8 mouse cellular contexts compared by ENCODE assay signal in the genomic region with DNA sequence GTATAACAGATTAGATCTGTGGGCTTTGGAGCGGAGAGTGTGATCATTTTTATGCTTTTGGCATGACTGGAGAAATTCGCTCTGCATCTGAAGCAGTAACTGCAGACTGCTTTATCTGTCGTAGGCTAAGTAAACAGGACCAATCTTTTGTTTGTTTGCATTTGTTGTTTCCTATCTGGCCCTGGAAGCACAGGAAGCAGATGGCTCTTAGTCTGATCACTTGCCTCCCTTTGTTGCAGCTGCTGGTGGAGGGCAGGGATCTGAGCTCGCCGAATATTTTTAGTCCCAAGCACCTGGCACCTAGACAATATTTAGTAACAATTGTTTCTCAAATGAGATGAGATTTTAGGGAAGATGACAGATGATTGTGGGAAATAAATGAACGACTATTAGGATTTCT.
DNase-seq lines count a peak whose midpoint lies in the region; ATAC-seq and TF ChIP-seq lines count a peak whose summit lies in the region.

No protein-coding gene starts in this region.

- H3K9me3 ChIP-seq in stomach, embryonic 15.5 days, result no peaks in the 10 kb centered on the region
- no peaks in the 10 kb centered on the region for H3K9me3 ChIP-seq in stomach, postnatal 0 days (ENCODE audit: control insufficient read depth, low read length)
- no peaks in the 10 kb centered on the region for H3K9me3 ChIP-seq in hindbrain, embryonic 13.5 days
- H3K9me3 ChIP-seq in neural tube, embryonic 14.5 days (ENCODE audit: control insufficient read depth, low read length), result no peaks in the 10 kb centered on the region

- H3K36me3 ChIP-seq in stomach, embryonic 15.5 days, result peaks cover 3% of the 10 kb centered on the region; the same call in 1 of the 2 replicates
- H3K36me3 ChIP-seq in stomach, postnatal 0 days (ENCODE audit: control insufficient read depth, insufficient read depth, low read length), result no peaks in the 10 kb centered on the region
- H3K36me3 ChIP-seq in hindbrain, embryonic 13.5 days, result peaks cover 20% of the 10 kb centered on the region
- peaks cover 11% of the 10 kb centered on the region; the same call in 1 of the 2 replicates for H3K36me3 ChIP-seq in neural tube, embryonic 14.5 days (ENCODE audit: control insufficient read depth, insufficient read depth, low read length)

- no peak overlapping the region for H3K4me2 ChIP-seq in stomach, embryonic 15.5 days
- no peak overlapping the region for H3K4me2 ChIP-seq in stomach, postnatal 0 days (replicated peaks; ENCODE audit: low read depth)
- H3K4me2 ChIP-seq in hindbrain, embryonic 13.5 days, result 0 out of 2 replicates have a peak overlapping the region, but pooled peaks have one; percentile 3
- no peak overlapping the region for H3K4me2 ChIP-seq in neural tube, embryonic 14.5 days (ENCODE audit: low read depth, low read length)

- H3K27ac ChIP-seq in stomach, embryonic 15.5 days, result peak overlapping the region; percentile 16; the same call in 1 of the 2 replicates
- H3K27ac ChIP-seq in stomach, postnatal 0 days (replicated peaks), result no peak overlapping the region
- H3K27ac ChIP-seq in hindbrain, embryonic 13.5 days, result peak overlapping the region; percentile 74
- peak overlapping the region; percentile 61; the same call in 1 of the 2 replicates for H3K27ac ChIP-seq in neural tube, embryonic 14.5 days (ENCODE audit: low read depth, low read length)

- H3K9ac ChIP-seq in stomach, embryonic 15.5 days, result no peak overlapping the region
- H3K9ac ChIP-seq in stomach, postnatal 0 days (ENCODE audit: low read length), result no peak overlapping the region
- 0 out of 2 replicates have a peak overlapping the region, but pooled peaks have one; percentile 19 for H3K9ac ChIP-seq in hindbrain, embryonic 13.5 days
- no peak overlapping the region for H3K9ac ChIP-seq in neural tube, embryonic 14.5 days (replicated peaks; ENCODE audit: low read depth, low read length)

- H3K4me1 ChIP-seq in stomach, embryonic 15.5 days, result peaks cover 38% of the 10 kb centered on the region
- peaks cover 6% of the 10 kb centered on the region; the same call in 1 of the 2 replicates for H3K4me1 ChIP-seq in stomach, postnatal 0 days (replicated peaks; ENCODE audit: control insufficient read depth, insufficient read depth)
- H3K4me1 ChIP-seq in hindbrain, embryonic 13.5 days (replicated peaks), result peaks cover 72% of the 10 kb centered on the region
- peaks cover 32% of the 10 kb centered on the region for H3K4me1 ChIP-seq in neural tube, embryonic 14.5 days (ENCODE audit: control insufficient read depth, insufficient read depth, low read length)

- ATAC-seq in frontal cortex, adult (ENCODE audit: low TSS enrichment), result 0 out of 2 replicates have a peak, but pooled peaks have one; percentile 6
- no peak for ATAC-seq in stomach, embryonic 15.5 days (ENCODE audit: insufficient read depth, low FRiP score, low read depth)
- no peak for ATAC-seq in stomach, postnatal 0 days (ENCODE audit: low FRiP score, low TSS enrichment)
- no peak for ATAC-seq in hindbrain, embryonic 13.5 days (ENCODE audit: low FRiP score)
- ATAC-seq in neural tube, embryonic 14.5 days (ENCODE audit: low read depth), result no peak

- no peak for TF ChIP-seq CTCF in stomach, postnatal 0 days (IDR thresholded peaks at IDR 0.05; ENCODE audit: low read depth)

- H3K27me3 ChIP-seq in stomach, embryonic 15.5 days (replicated peaks), result no peaks in the 10 kb centered on the region
- no peaks in the 10 kb centered on the region for H3K27me3 ChIP-seq in stomach, postnatal 0 days (ENCODE audit: control insufficient read depth, insufficient read depth, low read length)
- no peaks in the 10 kb centered on the region for H3K27me3 ChIP-seq in hindbrain, embryonic 13.5 days
- no peaks in the 10 kb centered on the region for H3K27me3 ChIP-seq in neural tube, embryonic 14.5 days (ENCODE audit: control insufficient read depth, insufficient read depth, low read length)

- no peak for DNase-seq in frontal cortex, postnatal 10 days (ENCODE audit: low spot score in 2 of 2)
- DNase-seq in stomach, postnatal 0 days (ENCODE audit: low spot score), result no peak
- DNase-seq in urinary bladder, postnatal 25 days (ENCODE audit: low spot score), result no peak
- DNase-seq in right cerebral cortex, postnatal 36 days (ENCODE audit: low spot score in 2 of 2), result no peak

- 32% methylated on average over 6 of the region's 6 CpGs for WGBS in stomach, embryonic 15.5 days
- WGBS in stomach, postnatal 0 days, result 25% methylated on average over 6 of the region's 6 CpGs
- 27% methylated on average over 6 of the region's 6 CpGs for WGBS in hindbrain, embryonic 13.5 days
- 24% methylated on average over 6 of the region's 6 CpGs for WGBS in neural tube, embryonic 14.5 days

- H3K4me3 ChIP-seq in stomach, embryonic 15.5 days (replicated peaks), result no peak overlapping the region
- H3K4me3 ChIP-seq in stomach, postnatal 0 days (ENCODE audit: low read depth, low read length), result no peak overlapping the region
- H3K4me3 ChIP-seq in hindbrain, embryonic 13.5 days, result no peak overlapping the region
- no peak overlapping the region for H3K4me3 ChIP-seq in neural tube, embryonic 14.5 days (ENCODE audit: low read depth, low read length)

- no peak for TF ChIP-seq EP300 in stomach, postnatal 0 days (optimal IDR thresholded peaks at IDR 0.05)
